In genomic region chr16:31568316-31568715, GRCm38 (mm10) we compare ENCODE assay signal across 21 mouse cellular contexts.
DNase-seq lines count a peak whose midpoint lies in the region; ATAC-seq and TF ChIP-seq lines count a peak whose summit lies in the region.
"Had no signal": no experiment of that assay in that cellular context is flagged by ENCODE, and none has a peak within 500 bp of the region (broad histone marks: within the 10 kb centered on the region; RNA-seq: fewer than 3 reads in every experiment).

No protein-coding gene starts in this region.

- no peak for TF ChIP-seq RAD21 in CH12.LX (IDR thresholded peaks at IDR 0.05; ENCODE audit: low read depth, low read length)

- in situ Hi-C loops in CH12.LX (cut with MboI; ENCODE audit: low pct_ligation_motif_present, low pct_unique_long_range_greater_than_20kb, low sequenced_read_pairs), result no loop called here

- 92% methylated on average over 6 of the region's 6 CpGs for WGBS in forebrain, embryonic 11.5 days
- WGBS in forebrain, embryonic 14.5 days, result 89% methylated on average over 6 of the region's 6 CpGs

- no peaks in the 10 kb centered on the region for H3K9me3 ChIP-seq in forebrain, embryonic 11.5 days (ENCODE audit: control insufficient read depth, low read length)
- H3K9me3 ChIP-seq in forebrain, embryonic 14.5 days (replicated peaks; ENCODE audit: control insufficient read depth, low read length), result no peaks in the 10 kb centered on the region
- H3K9me3 ChIP-seq in CH12.LX (replicated peaks; ENCODE audit: low read length), result no peaks in the 10 kb centered on the region
- H3K9me3 ChIP-seq: embryonic facial prominence, embryonic 10.5 days; embryonic facial prominence, embryonic 12.5 days; forebrain, embryonic 12.5 days; forebrain, embryonic 15.5 days had no signal

- no peak overlapping the region for H3K9ac ChIP-seq in forebrain, embryonic 11.5 days (ENCODE audit: low read length)
- no peak overlapping the region for H3K9ac ChIP-seq in forebrain, embryonic 14.5 days (ENCODE audit: low read length)
- H3K9ac ChIP-seq in CH12.LX (ENCODE audit: insufficient read depth, low read depth), result no peak overlapping the region
- H3K9ac ChIP-seq: embryonic facial prominence, embryonic 12.5 days; forebrain, embryonic 12.5 days; forebrain, embryonic 15.5 days; forebrain, postnatal 0 days had no signal

- no peak overlapping the region for H3K4me3 ChIP-seq in forebrain, embryonic 11.5 days (ENCODE audit: low read depth, low read length)
- H3K4me3 ChIP-seq in forebrain, embryonic 14.5 days (ENCODE audit: low read depth, low read length), result no peak overlapping the region
- H3K4me3 ChIP-seq in C2C12 (ENCODE audit: insufficient read depth, poor library complexity, severe bottlenecking), result no peak overlapping the region
- H3K4me3 ChIP-seq in CH12.LX (replicated peaks in 1 of 3; ENCODE audit: low read depth in 2 of 3, low read length in 2 of 3, poor library complexity in 1 of 3), result no peak overlapping the region
- H3K4me3 ChIP-seq: embryonic facial prominence, embryonic 10.5 days; embryonic facial prominence, embryonic 12.5 days; forebrain, embryonic 12.5 days; forebrain, embryonic 15.5 days had no signal

- DNase-seq in forebrain, embryonic 11.5 days (ENCODE audit: low spot score), result peak; percentile 18
- no peak for DNase-seq in forebrain, embryonic 14.5 days (ENCODE audit: low spot score)
- DNase-seq in CH12.LX (ENCODE audit: extremely low read depth), result peak; percentile 20
- DNase-seq in brain, adult 2 months (ENCODE audit: low read depth, low spot score), result peak; percentile 58
- no peak for DNase-seq in layer of hippocampus, adult 18-20 months (ENCODE audit: low spot score in 2 of 2)
- no peak for DNase-seq in spleen, postnatal 36 days (ENCODE audit: low spot score in 2 of 2)
- DNase-seq in Muller cell, postnatal 12 days (ENCODE audit: inconsistent ontology term), result no peak
- DNase-seq: adrenal gland, postnatal 10 days; adrenal gland, postnatal 25 days; cerebellum, adult 11-12 months; cerebellum, adult 2 months; cerebellum, adult 9-10 months; cerebellum, postnatal 10 days; cerebellum, postnatal 25 days; forebrain, postnatal 0 days had no signal

- no peak overlapping the region for H3ac ChIP-seq in C2C12 (ENCODE audit: control insufficient read depth, insufficient read length, low read depth)

- H3K27me3 ChIP-seq in forebrain, embryonic 11.5 days (ENCODE audit: control insufficient read depth, insufficient read depth, low read length), result no peaks in the 10 kb centered on the region
- no peaks in the 10 kb centered on the region for H3K27me3 ChIP-seq in forebrain, embryonic 14.5 days (replicated peaks; ENCODE audit: control insufficient read depth, insufficient read depth, low read length)
- H3K27me3 ChIP-seq in C2C12 (ENCODE audit: control insufficient read depth, insufficient read depth, insufficient read length), result no peaks in the 10 kb centered on the region
- H3K27me3 ChIP-seq in CH12.LX (replicated peaks), result no peaks in the 10 kb centered on the region
- H3K27me3 ChIP-seq: embryonic facial prominence, embryonic 12.5 days; forebrain, embryonic 12.5 days; forebrain, embryonic 15.5 days had no signal

- H3K79me2 ChIP-seq in C2C12 (ENCODE audit: control insufficient read depth, insufficient read depth) (no peaks in the 10 kb centered on the region), CH12.LX (replicated peaks; ENCODE audit: control insufficient read depth, extremely low read depth, insufficient read depth, poor library complexity, severe bottlenecking) (peaks cover 90% of the 10 kb centered on the region)

- TF ChIP-seq EP300 in CH12.LX (IDR thresholded peaks at IDR 0.05; ENCODE audit: low read length), result no peak

- H3K4me1 ChIP-seq in forebrain, embryonic 11.5 days (replicated peaks; ENCODE audit: control insufficient read depth, insufficient read depth, low read length), result no peaks in the 10 kb centered on the region
- H3K4me1 ChIP-seq in forebrain, embryonic 14.5 days (ENCODE audit: control insufficient read depth, insufficient read depth, low read length), result no peaks in the 10 kb centered on the region
- peaks cover 11 to 69% of the 10 kb centered on the region in 2 experiments; a peak in 3 of 4 replicates for H3K4me1 ChIP-seq in CH12.LX (ENCODE audit: control insufficient read depth in 1 of 2, insufficient read depth in 2 of 2)
- H3K4me1 ChIP-seq: embryonic facial prominence, embryonic 10.5 days; embryonic facial prominence, embryonic 12.5 days; forebrain, embryonic 12.5 days; forebrain, embryonic 15.5 days had no signal

- H3K4me2 ChIP-seq in forebrain, embryonic 11.5 days (ENCODE audit: low read depth, low read length, severe bottlenecking), result no peak overlapping the region
- H3K4me2 ChIP-seq in forebrain, embryonic 14.5 days (ENCODE audit: low read length), result no peak overlapping the region
- no peak overlapping the region for H3K4me2 ChIP-seq in CH12.LX (ENCODE audit: insufficient read depth, low read depth, poor library complexity, severe bottlenecking)
- H3K4me2 ChIP-seq: embryonic facial prominence, embryonic 12.5 days; forebrain, embryonic 12.5 days; forebrain, embryonic 15.5 days had no signal

- H3K79me3 ChIP-seq in C2C12 (ENCODE audit: low read depth), result no peaks in the 10 kb centered on the region

- TF ChIP-seq CTCF in C2C12 (IDR thresholded peaks at IDR 0.05; ENCODE audit: control insufficient read depth, insufficient read depth, insufficient read length), result no peak
- TF ChIP-seq CTCF in CH12.LX (conservative IDR thresholded peaks at IDR 0.05 in 1 of 2, IDR thresholded peaks at IDR 0.05 in 1 of 2; ENCODE audit: low read depth in 2 of 2, low read length in 2 of 2), result no peak

- no peak overlapping the region for H3K27ac ChIP-seq in forebrain, embryonic 11.5 days (ENCODE audit: low read depth, low read length)
- no peak overlapping the region for H3K27ac ChIP-seq in forebrain, embryonic 14.5 days (ENCODE audit: low read depth, low read length)
- H3K27ac ChIP-seq in CH12.LX (ENCODE audit: insufficient read depth, low read depth), result no peak overlapping the region
- H3K27ac ChIP-seq: embryonic facial prominence, embryonic 10.5 days; embryonic facial prominence, embryonic 12.5 days; forebrain, embryonic 12.5 days; forebrain, embryonic 15.5 days had no signal

- no peak for ATAC-seq in forebrain, embryonic 11.5 days (replicated peaks; ENCODE audit: low FRiP score)
- ATAC-seq in forebrain, embryonic 14.5 days, result no peak
- ATAC-seq: CD4-positive, CD25-positive, alpha-beta regulatory T cell, adult 4 months; forebrain, embryonic 15.5 days; forebrain, postnatal 0 days had no signal

- no peaks in the 10 kb centered on the region for H3K36me3 ChIP-seq in forebrain, embryonic 11.5 days (ENCODE audit: control insufficient read depth, insufficient read depth, low read length)
- no peaks in the 10 kb centered on the region for H3K36me3 ChIP-seq in forebrain, embryonic 14.5 days (ENCODE audit: control insufficient read depth, insufficient read depth, low read length)
- H3K36me3 ChIP-seq in C2C12 (ENCODE audit: control insufficient read depth, insufficient read depth) (no peaks in the 10 kb centered on the region), CH12.LX (replicated peaks in 1 of 2; ENCODE audit: control insufficient read depth in 1 of 2, insufficient read depth in 1 of 2, low read length in 1 of 2) (peaks cover 65 to 89% of the 10 kb centered on the region in 2 experiments)
- H3K36me3 ChIP-seq: embryonic facial prominence, embryonic 10.5 days; embryonic facial prominence, embryonic 12.5 days; forebrain, embryonic 12.5 days; forebrain, embryonic 15.5 days had no signal

- 0 out of 2 replicates have a peak, but pooled peaks have one; percentile 31 for TF ChIP-seq POLR2A in CH12.LX (IDR thresholded peaks at IDR 0.05; ENCODE audit: low read depth, low read length)

- dilution Hi-C loops in CH12.LX (cut with MboI; ENCODE audit: extremely low pct_ligation_motif_present, extremely low pct_unique_long_range_greater_than_20kb, low sequenced_read_pairs), result no loop called here

TF ChIP-seq in C2C12, 6 proteins besides CTCF, POLR2A, EP300 and RAD21:
- TF ChIP-seq CEBPB (IDR thresholded peaks at IDR 0.05; ENCODE audit: low read depth), result no peak
- no peak for TF ChIP-seq MYOD1 (IDR thresholded peaks at IDR 0.05; ENCODE audit: control insufficient read depth, insufficient read length, low read depth)
- peak; percentile 44 for TF ChIP-seq FOSL1 (IDR thresholded peaks at IDR 0.05; ENCODE audit: insufficient read depth, low read length, poor library complexity, severe bottlenecking)
- peak; percentile 83 for TF ChIP-seq MAX (IDR thresholded peaks at IDR 0.05)
TF ChIP-seq in C2C12: peak in this region for 2.

TF ChIP-seq in CH12.LX, 34 proteins besides CTCF, POLR2A, EP300 and RAD21:
- TF ChIP-seq GABPA (IDR thresholded peaks at IDR 0.05; ENCODE audit: insufficient replicate concordance, low read depth, low read length) (no peak), ELF1 (IDR thresholded peaks at IDR 0.05; ENCODE audit: low read depth, low read length) (no peak), E2F4 (IDR thresholded peaks at IDR 0.05; ENCODE audit: insufficient replicate concordance, low read depth, low read length) (no peak), TBP (conservative IDR thresholded peaks at IDR 0.05; ENCODE audit: low read depth, low read length) (no peak), CHD1 (IDR thresholded peaks at IDR 0.05; ENCODE audit: low read depth, low read length) (no peak), UBTF (IDR thresholded peaks at IDR 0.05; ENCODE audit: low read depth, low read length) (no peak), HCFC1 (IDR thresholded peaks at IDR 0.05; ENCODE audit: low read depth, low read length) (no peak), NELFE (IDR thresholded peaks at IDR 0.05; ENCODE audit: low read depth, low read length) (no peak), MXI1 (IDR thresholded peaks at IDR 0.05; ENCODE audit: low read depth, low read length) (no peak), USF2 (conservative IDR thresholded peaks at IDR 0.05; ENCODE audit: low read depth, low read length) (no peak), JUN (IDR thresholded peaks at IDR 0.05; ENCODE audit: insufficient read depth, low read depth, low read length) (no peak), ZMIZ1 (IDR thresholded peaks at IDR 0.05; ENCODE audit: low read depth, low read length) (no peak)

Comparison
In these comparisons a context has a peak if more than half of its experiments do, and no peak if none do; other contexts are left out.
1. DNase-seq: peak in forebrain, embryonic 11.5 days (single experiment), CH12.LX (single experiment) and brain, adult 2 months (single experiment); none in forebrain, embryonic 14.5 days (single experiment), layer of hippocampus, adult 18-20 months (0 of 2), spleen, postnatal 36 days (0 of 2) and Muller cell, postnatal 12 days (single experiment).